Mouse (Mus musculus) CH12.LX (cell line): ENCODE results near the gene Gli3.

Experiments used
- CTCF ChIP-seq, 2 experiments: IDR thresholded peaks in 1 of 2; conservative IDR thresholded peaks in 1 of 2; 2 replicates each; pipeline ENCODE4 v1.5.1; 2011 to 2012; ENCODE audit warnings: low read depth in 2 of 2, low read length in 2 of 2, improper control_type of control experiment in 1 of 2, inconsistent platforms in 1 of 2, mild to moderate bottlenecking in 1 of 2, moderate library complexity in 1 of 2
- EP300 ChIP-seq: IDR thresholded peaks from 2 replicates; pipeline ENCODE4 v1.6.1; 2011; ENCODE audit warnings: low read length, improper control_type of control experiment
- ETS1 ChIP-seq: conservative IDR thresholded peaks from 2 replicates; pipeline ENCODE4 v1.6.1; 2012; ENCODE audit warnings: low read depth, mild to moderate bottlenecking, inconsistent platforms, low read length, improper control_type of control experiment, moderate library complexity
- GABPA ChIP-seq: IDR thresholded peaks from 2 replicates; pipeline ENCODE4 v1.6.1; 2012; ENCODE audit warnings: low read depth, low read length, improper control_type of control experiment, inconsistent platforms; ENCODE audit not compliant: insufficient replicate concordance
- MAFK ChIP-seq: IDR thresholded peaks from 2 replicates; pipeline ENCODE4 v1.6.1; 2011; ENCODE audit warnings: low read length, improper control_type of control experiment; ENCODE audit not compliant: insufficient replicate concordance
- MAX ChIP-seq: IDR thresholded peaks from 2 replicates; pipeline ENCODE4 v1.6.1; 2011; ENCODE audit warnings: low read length, improper control_type of control experiment
- MXI1 ChIP-seq: IDR thresholded peaks from 2 replicates; pipeline ENCODE4 v1.6.1; 2011; ENCODE audit warnings: mild to moderate bottlenecking, low read depth, low read length, improper control_type of control experiment
- POLR2A ChIP-seq: IDR thresholded peaks from 2 replicates; pipeline ENCODE4 v1.6.1; 2011; ENCODE audit warnings: low read depth, mild to moderate bottlenecking, improper control_type of control experiment, low read length
- POLR2AphosphoS2 ChIP-seq: IDR thresholded peaks from 2 replicates; pipeline ENCODE4 v1.6.1; 2011; ENCODE audit warnings: low read depth, low read length, improper control_type of control experiment

GRCm38 (mm10) chr13:15777624-15778023 is 314.6 kb downstream of the Gli3 start:
- no peak for TF ChIP-seq POLR2A
- no peak for TF ChIP-seq EP300
- no peak for TF ChIP-seq ETS1
- no peak for TF ChIP-seq MAFK
- no peak for TF ChIP-seq CTCF (conservative IDR thresholded peaks at IDR 0.05 in 1 of 2, IDR thresholded peaks at IDR 0.05 in 1 of 2; ENCODE audit: low read depth in 2 of 2, low read length in 2 of 2)
- TF ChIP-seq POLR2AphosphoS2 = no peak
- no peak for TF ChIP-seq MXI1
- no peak for TF ChIP-seq MAX
- TF ChIP-seq GABPA = no peak
